Mouse (Mus musculus) adrenal gland, adult 2 months (tissue): ENCODE results near the gene Fam206a. TPM values are rescaled to one million over a fixed set of nuclear protein-coding genes. Genes with fewer than 3 reads are reported as not detected.

Experiments used
- DNase-seq: peaks from one replicate; pipeline ENCODE4 v3.0.0; 2021
- long read RNA-seq: library from polyadenylated mRNA; stranded (forward); transcript quantifications from one replicate; pipeline ENCODE4 v2.0.0, GENCODE M21; 2021
- polyA plus RNA-seq: library from polyadenylated mRNA; depleted of rRNA; stranded (reverse); fragments of >200 nt; gene quantifications from 2 replicates; pipeline ENCODE4 v1.2.3, GENCODE M21; 2012; rRNA removed
- total RNA-seq, 2 experiments: library from RNA; stranded (reverse); gene quantifications; 2 replicates each; pipeline ENCODE4 v1.2.3; 2021

Gene Fam206a
- 10 to 100 TPM; 10.8 to 14.1 TPM for total RNA-seq
- polyA plus RNA-seq: 2.2 and 3.6 TPM in 2 replicates
- long read RNA-seq, full-length matches to known transcripts: 1 of 1 reads
- long read RNA-seq, partial matches to known transcripts: 0 of 1 reads
- long read RNA-seq, other reads (novel, unspliced or antisense): 0 of 1 reads

DNA sequence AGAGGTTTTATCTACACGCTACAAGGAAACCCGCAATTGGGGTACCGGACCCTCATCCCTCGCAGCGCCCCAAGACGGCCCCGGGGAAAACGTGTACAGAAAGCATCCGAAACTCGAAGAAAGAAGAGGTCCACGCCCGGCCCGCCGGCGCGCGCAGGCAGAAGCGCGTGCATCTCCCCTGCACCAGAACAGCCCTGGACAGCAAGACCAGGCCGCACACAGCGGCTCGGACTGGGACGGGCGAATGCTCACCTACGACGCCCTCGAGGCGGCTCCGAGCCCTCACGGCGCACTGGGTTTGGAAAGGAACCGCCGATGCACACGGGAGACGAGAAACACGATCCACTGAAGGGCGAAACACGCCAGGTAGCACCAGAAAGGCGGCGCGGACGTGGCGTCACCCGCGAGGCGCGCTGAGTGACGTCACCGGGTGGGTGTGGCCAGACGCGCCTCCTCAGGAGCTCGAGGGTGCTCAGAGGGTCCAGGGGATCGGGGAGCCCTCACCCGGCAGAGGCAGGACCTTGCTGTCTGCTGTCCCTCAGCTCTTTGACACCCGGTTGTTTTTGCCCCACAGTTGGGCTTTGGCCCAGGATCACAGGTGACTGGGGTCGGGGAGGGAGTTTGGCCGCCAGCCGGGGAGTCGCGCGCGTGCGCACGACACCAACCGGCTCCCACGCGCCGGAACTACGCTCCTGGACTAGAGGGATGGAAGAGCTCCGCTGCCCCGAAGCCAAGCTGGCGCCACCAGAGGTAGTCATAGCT is at the start of gene Fam206a, which contains the start of gene Elp1:
TSS of gene Fam206a (plus strand) at position 439 of the 762 bp plus-strand sequence.
TSS of gene Elp1 (minus strand) at position 425 of the 762 bp plus-strand sequence.
- peak; percentile 97 for DNase-seq

DNA sequence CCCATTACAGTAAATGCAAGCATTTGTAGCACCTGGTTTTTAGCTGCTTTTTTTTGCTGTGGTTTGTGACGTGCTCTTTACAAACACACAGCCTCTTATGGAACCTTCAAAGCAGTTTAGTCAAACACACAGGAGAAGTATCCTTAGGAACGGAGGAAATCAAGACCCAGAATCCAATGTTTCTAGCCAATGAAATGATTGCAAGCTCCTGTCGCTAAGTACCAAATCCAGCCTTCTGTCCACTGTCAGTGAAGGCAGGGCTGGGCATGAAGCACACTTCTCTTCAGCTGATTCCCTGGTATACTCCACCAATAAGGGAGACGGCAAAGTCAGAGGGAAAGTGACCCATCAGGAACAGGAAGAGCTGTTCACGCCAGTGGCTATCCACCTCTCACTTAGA is 46.1 kb upstream of the Fam206a start:
- no peak for DNase-seq

DNA sequence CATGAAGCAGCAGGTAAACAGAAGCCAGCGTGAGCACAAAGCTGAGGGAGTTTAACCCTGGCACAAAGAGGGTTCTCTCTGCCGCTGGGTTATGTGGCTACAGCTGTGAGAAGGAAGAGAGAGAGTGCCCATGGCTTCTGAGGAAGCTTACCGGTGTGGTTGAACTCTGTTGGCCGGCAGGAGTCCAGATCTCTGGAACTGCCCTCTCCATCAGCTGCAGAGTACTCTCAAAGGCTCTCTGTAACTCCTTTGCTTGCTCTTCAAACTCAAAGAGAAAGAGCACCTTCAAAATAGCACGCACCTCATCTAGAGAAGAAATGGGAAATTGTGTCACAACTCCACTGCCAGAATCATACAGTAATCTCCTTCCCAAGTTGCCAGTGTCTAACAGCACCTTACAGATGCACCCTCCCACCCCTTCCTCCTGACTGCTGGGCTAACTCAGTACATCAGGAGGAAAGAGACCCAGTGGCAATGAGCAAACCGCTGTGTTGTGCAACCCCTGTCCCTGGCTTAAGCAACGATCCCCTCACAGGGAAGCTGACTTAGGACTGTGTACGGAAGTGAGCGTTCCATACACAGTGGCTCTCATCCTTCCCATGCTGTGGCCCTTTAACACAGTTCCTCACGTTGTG is 45.1 kb upstream of the Fam206a start:
- DNase-seq: no peak

GRCm38 (mm10) chr4:56757693-56758092 is 44.5 kb upstream of the Fam206a start:
- no peak for DNase-seq

GRCm38 (mm10) chr4:56767861-56768284 is 34.3 kb upstream of the Fam206a start:
- no peak for DNase-seq

DNA sequence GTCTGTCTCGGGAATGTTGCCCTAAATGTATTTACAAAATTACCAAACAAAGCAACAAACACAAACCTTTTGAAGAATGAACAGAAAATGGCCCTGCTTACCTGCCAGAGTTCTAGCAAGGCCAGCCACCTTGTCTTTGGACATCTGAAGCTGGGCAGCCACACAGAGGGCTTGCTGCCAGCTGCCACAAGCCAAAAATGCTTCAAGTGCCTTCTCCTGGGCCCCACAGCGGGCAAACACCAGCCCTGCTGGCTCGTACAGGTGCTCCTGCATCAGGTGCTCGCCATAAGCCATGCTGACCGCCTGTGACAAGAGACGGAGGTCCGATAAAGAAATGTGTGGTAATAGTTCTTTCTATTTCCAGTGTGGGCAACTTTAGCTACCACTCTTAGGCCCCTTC is 33.2 kb upstream of the Fam206a start:
- DNase-seq: no peak

DNA sequence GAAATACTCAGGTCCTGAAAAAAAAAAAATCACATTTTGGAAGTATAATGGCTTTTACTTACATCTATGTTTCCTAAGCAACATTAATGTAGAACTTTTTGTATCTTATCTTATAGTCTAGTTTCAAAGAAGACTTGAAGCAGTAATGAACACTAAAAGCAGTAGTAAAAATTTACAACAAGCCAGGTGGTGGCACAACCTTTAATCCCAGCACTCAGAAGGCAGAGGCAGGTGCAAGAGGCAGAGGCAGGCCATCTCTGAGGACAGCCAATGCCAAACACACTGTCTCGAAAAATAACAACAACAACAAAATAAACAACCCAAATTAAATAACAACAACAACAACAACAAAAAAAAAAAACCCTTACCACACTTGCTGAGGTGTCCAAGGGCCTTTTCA is 31.1 kb upstream of the Fam206a start:
- no peak for DNase-seq

DNA sequence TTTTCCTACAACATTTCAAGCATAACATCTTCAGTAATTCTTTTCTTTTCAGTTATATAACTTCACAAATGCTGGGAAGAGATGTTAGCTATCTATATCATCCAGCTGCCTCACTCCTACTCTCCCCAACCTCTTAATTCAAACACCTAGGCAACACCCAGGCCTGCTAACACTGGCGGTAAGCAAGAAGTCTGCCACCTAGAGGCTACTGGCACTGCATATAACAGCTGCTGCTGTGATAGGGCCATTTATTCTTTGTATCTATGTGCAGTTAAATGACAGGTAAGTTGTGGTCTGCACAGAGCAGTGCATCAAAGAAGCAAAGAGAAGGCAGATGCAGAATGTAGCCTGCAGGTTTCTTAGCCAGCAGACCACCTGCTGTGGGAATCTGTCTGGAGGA is 10.8 kb upstream of the Fam206a start:
- no peak for DNase-seq

DNA sequence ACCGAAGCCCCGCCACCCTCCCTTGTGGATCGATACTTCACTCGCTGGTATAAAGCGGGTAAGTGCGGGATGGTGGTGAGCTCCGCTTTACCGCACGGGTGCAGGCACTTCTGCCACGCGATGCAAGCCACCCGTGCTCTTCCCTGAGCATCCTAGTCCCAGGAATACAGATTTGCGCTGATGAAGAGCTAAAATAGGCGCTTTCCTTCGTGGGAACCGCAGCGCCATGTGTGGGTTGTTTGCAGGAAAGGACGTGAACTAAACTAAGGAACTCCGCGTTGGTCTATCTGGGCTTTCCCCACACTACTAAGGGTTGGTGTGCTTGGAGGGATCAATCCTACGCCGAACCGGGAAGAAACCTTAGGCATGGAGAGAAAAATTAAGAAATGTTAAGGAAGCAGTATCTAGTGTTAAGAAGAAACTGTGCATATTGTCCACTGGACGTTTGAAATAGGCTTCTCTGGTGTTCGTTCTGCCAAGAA is 565 bp downstream of the Fam206a start:
- DNase-seq: no peak

DNA sequence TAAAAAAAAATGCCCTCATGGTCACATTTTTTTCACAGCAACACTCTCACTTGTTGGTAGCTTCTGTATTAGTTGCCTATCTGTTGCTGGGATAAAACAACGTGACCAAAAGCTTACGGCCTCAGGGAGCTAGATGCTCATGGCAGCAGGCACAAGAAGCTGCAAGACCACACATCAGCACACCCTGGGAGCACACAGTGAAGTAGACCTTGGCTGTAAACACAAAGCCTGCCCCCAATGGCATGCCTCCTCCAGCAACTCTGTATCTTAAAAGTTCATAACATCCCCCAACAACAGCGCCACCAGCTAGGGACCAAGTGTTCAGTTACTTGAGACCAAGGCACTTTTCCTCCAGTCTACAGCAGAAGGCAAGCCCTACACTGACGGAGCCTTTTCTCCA is 6.9 kb downstream of the Fam206a start:
- DNase-seq: no peak

DNA sequence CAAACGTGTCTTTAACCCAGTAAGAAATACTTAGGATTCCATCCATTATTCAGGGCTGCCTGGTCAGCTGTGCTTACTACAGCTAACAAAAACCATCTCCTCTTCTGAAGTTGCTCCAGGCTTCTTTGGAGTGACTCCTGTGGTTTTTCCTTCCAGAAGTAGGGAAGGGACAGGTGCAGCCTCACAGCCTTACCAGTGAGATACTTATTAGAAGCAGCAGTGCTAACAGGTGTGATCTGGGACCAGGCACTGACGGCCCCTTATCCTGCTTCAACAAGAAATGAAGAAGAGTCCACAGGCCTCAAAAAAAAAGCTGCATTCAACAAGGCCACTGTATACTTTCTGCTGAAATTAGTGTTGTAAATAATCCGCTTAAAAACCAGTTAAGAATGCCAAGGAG is 9.5 kb downstream of the Fam206a start:
- DNase-seq: no peak

- DNase-seq: no peak
Observed at GRCm38 (mm10) chr4:56812096-56812495, 10.0 kb downstream of the Fam206a start.

DNA sequence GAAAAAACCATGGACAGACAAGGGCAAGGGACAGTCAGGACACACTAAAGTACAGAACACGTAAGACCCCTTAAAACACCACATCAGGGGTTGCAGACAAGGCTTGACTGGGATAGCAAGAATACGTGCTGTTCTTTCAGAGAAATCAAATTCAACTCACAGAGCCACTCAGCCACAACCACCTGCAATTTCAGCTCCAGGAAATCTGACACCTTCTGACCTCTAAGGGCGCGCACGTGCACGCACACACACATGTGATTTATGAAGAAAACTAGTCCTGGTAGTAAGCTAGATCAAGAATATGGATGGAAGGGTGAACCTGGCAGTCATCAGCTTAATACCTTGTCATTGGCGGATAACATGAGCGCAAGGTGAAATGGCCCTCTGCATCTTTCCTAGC is 13.0 kb downstream of the Fam206a start:
- DNase-seq: no peak

GRCm38 (mm10) chr4:56820017-56820550 is 17.9 kb downstream of the Fam206a start:
- DNase-seq: no peak

- DNase-seq: peak; percentile 80
Observed at GRCm38 (mm10) chr4:56824231-56824630, 22.1 kb downstream of the Fam206a start.

DNA sequence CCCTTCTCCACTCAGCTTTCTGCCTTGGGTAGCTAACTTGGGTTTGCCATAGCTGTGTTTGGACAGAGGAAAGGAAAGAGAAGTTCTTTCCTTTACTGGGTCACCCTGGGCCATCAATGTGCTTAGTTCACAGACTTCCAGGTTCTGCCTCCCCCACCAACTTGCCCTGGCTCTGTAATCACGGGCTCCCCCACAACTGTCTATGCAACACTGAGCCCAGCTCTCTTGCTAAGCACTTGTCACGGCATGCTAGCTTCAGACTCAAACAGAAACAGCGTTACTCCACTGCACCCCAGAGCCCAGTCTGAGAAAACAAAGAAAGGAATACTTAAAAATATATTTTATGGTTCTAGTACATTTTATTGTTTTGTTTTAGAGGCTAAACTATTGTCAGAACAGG is 26.8 kb downstream of the Fam206a start:
- no peak for DNase-seq

DNA sequence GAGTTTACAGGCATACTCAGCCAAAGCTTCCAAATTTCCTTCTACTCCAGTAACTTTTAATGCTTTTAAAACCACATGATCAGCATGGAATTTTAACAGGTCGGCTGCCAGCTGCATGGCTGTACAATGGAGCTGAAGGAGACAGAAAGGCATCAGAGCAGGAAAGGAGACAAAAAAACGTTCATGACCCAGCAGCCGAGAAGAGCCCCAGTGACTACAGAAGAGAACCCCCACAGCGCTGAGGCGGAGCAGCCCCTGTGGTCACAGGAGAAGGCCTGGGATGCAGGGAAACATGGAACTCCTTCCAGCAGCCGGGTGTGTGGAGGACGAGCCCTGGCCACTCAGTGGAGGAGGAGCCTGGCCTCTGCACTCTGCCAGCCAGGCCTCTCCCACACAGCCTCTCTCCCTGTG is 27.4 kb downstream of the Fam206a start:
- peak; percentile 14 for DNase-seq

DNA sequence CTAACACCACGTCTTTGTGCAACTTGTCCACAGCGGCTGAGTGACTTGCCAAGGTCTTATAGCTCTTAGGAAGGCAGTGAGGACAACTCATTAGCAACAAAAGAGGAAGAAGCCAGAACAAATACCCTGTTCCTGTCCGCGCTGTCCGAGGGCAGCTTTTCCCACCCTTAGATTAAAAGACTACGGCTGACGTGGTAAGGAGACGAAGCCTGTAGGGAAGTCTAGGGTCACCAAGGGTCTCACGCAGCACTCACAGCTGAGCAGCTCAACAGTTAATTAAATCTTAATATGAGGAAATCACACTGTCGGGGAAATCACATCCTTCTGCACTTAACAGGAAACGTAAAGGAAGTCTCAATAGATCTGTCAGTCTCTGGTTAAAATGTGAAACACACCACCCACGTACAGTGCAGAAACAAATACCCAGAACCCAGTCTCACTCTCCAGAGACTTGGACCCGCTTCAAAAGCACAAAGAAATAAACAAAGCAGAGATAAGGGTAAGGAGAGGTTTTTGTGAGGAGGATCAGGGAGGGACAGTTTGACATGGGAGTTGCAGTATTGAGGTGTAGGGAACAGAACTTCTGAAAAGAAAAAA is 29.0 kb downstream of the Fam206a start:
- DNase-seq: peak; percentile 6

DNA sequence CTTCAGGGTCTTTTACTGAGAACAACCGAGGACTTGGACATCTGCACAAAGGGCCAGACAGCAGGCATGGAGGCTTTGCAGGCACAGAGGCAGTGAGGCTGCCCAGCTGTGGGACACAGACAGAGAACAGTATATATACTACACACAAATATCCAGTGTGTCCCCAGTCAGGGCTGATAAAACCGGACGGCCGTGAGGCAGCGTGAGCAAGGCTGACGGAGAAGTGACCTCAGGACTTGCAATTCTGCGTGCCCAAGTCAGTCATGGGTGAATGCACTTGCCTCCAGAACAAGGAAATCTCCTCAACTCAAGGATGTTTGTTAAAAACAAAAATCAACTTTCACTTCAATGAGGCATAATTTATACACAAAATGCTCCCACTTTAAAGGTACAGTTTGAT is 29.9 kb downstream of the Fam206a start:
- DNase-seq: peak; percentile 13

DNA sequence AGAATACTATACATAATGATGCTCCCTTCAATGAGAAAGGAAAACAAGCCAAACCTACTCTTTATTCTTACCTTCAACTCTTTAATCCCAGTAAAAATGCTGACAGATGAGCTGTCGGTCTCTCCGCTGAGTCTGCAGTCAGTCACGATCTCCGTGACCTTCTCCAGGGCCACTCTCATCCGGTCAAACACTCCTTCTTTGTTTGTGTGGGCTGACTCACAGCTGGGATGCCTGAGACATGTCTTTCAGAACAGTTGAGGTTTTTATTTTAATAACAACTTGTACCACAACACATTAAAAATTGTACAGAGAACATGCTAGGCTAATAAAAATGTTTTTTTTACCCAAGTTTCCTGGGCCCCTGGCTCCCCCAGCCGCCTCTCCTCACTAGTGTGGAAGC is 35.5 kb downstream of the Fam206a start:
- DNase-seq: peak; percentile 77

DNA sequence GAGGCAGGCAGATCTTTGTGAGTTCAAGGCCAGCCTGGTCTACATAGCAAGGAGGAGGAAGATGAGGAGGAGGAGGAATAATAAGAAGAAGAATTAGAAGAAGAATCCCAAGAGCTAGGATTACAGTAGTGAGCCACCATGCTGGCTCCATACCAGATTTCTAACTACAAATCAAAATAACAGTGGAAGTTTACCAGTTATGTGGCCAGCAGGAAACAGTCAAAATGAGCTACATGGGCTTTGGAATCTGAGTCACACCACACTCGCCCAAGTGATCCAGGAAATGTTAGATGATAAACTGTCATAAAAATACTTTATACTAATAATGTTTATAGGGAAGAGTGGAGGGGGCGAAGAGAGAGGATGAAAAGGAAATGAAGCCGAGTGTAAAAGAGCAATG is 38.2 kb downstream of the Fam206a start:
- DNase-seq: peak; percentile 16

DNA sequence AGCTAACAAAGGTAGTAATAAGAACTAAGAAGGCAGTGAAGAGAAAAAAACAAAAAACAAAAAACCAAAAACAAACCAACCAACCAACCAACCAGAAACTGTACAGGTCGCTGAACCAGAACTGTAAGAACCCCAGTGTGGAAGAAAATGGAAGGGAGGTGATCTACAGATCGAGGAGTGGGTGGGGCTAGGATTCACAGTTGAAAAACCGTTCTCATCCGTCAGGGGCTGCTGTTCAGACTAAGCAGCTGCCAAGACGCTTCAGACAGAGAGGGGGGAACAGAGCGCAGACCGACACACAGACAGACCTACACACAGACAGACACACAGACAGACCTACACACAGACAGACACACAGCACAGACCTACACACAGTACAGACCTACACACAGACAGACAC is 40.4 kb downstream of the Fam206a start:
- no peak for DNase-seq

- DNase-seq: no peak
Observed at GRCm38 (mm10) chr4:56843963-56844362, 41.8 kb downstream of the Fam206a start.
